In genomic region chr1:97672849-97673248, GRCm38 (mm10) we compare ENCODE assay signal across 17 mouse cellular contexts. TPM values are rescaled to one million over a fixed set of nuclear protein-coding genes. Genes with fewer than 3 reads are reported as not detected.
A peak's percentile ranks its signal among the peaks of the same experiment; 100 is the strongest.
DNase-seq lines count a peak whose midpoint lies in the region; ATAC-seq lines count a peak whose summit lies in the region.
"Had no signal": no experiment of that assay in that cellular context is flagged by ENCODE, and none has a peak within 500 bp of the region (broad histone marks: within the 10 kb centered on the region; RNA-seq: fewer than 3 reads in every experiment).

No protein-coding gene starts in this region.

- H3K4me1 ChIP-seq in kidney, embryonic 14.5 days (ENCODE audit: control insufficient read depth, insufficient read depth, low read length), result no peaks in the 10 kb centered on the region
- H3K4me1 ChIP-seq: embryonic facial prominence, embryonic 13.5 days; limb, embryonic 12.5 days; neural tube, embryonic 15.5 days had no signal

- no peak overlapping the region for H3K4me2 ChIP-seq in kidney, embryonic 14.5 days (replicated peaks; ENCODE audit: low read depth, low read length)
- H3K4me2 ChIP-seq: embryonic facial prominence, embryonic 13.5 days; limb, embryonic 12.5 days; neural tube, embryonic 15.5 days had no signal

- WGBS in kidney, embryonic 14.5 days, result 55% methylated on average over 2 of the region's 2 CpGs

- peak; percentile 93 for DNase-seq in heart, adult 11 months
- DNase-seq in heart, postnatal 36 days, result no peak
- DNase-seq in thymus, postnatal 14 days, result peak; percentile 15
- DNase-seq in thymus, postnatal 10 days (ENCODE audit: low spot score in 2 of 2), result no peak
- DNase-seq in lung, postnatal 36 days, result peak; percentile 46
- no peak for DNase-seq in adrenal gland, adult 8-10 months
- DNase-seq in spleen, postnatal 10 days (ENCODE audit: low spot score in 2 of 2), result no peak
- DNase-seq: cerebellum, adult 11-12 months; gastrocnemius, postnatal 10 days; heart, postnatal 10 days; retina, postnatal 1 day; spleen, adult 18-20 months had no signal

- intact Hi-C loops in heart, postnatal 36 days (cut with DNase I), result no loop called here

- H3K4me3 ChIP-seq in kidney, embryonic 14.5 days (ENCODE audit: low read length), result no peak overlapping the region
- H3K4me3 ChIP-seq: embryonic facial prominence, embryonic 13.5 days; layer of hippocampus, adult 2 months; limb, embryonic 12.5 days; neural tube, embryonic 15.5 days had no signal

- H3K27me3 ChIP-seq in kidney, embryonic 14.5 days (ENCODE audit: control insufficient read depth, insufficient read depth, low read length), result no peaks in the 10 kb centered on the region
- H3K27me3 ChIP-seq: embryonic facial prominence, embryonic 13.5 days; limb, embryonic 12.5 days; neural tube, embryonic 15.5 days had no signal

- H3K9ac ChIP-seq in kidney, embryonic 14.5 days (ENCODE audit: low read depth, low read length), result no peak overlapping the region
- H3K9ac ChIP-seq: embryonic facial prominence, embryonic 13.5 days; limb, embryonic 12.5 days; neural tube, embryonic 15.5 days had no signal

- H3K36me3 ChIP-seq in kidney, embryonic 14.5 days (ENCODE audit: control insufficient read depth, insufficient read depth, low read length), result no peaks in the 10 kb centered on the region
- H3K36me3 ChIP-seq: embryonic facial prominence, embryonic 13.5 days; limb, embryonic 12.5 days; neural tube, embryonic 15.5 days had no signal

- H3K27ac ChIP-seq in kidney, embryonic 14.5 days (ENCODE audit: low read depth, low read length), result no peak overlapping the region
- H3K27ac ChIP-seq: embryonic facial prominence, embryonic 13.5 days; layer of hippocampus, adult 2 months; limb, embryonic 12.5 days; neural tube, embryonic 15.5 days had no signal

- H3K9me3 ChIP-seq in kidney, embryonic 14.5 days (ENCODE audit: control insufficient read depth, low read length), result no peaks in the 10 kb centered on the region
- H3K9me3 ChIP-seq: embryonic facial prominence, embryonic 13.5 days; limb, embryonic 12.5 days; neural tube, embryonic 15.5 days had no signal

- no peak for ATAC-seq in kidney, embryonic 14.5 days (ENCODE audit: low FRiP score, low TSS enrichment)

RNA-seq across cellular contexts. Expression of gene D1Ertd622e, which starts 11.0 kb away (rescaled TPM):
- total RNA-seq in heart, postnatal 36 days (2021), result 1 to 10 TPM; 4.6 to 5.1 TPM
- 15.4 and 22.5 TPM in 2 replicates for polyA plus RNA-seq in kidney, embryonic 14.5 days (2014; fragmentation: Nextera tagmentation; extraction: Ambion mirVana)
- 10 to 100 TPM; 13.6 to 18.6 (median 15.3) TPM for total RNA-seq in adrenal gland, adult 8-10 months (2022)

Comparison
In these comparisons a context has a peak if more than half of its experiments do, and no peak if none do; other contexts are left out.
1. DNase-seq: peak in heart, adult 11 months (single experiment), thymus, postnatal 14 days (single experiment) and lung, postnatal 36 days (single experiment); none in heart, postnatal 36 days (0 of 2), thymus, postnatal 10 days (0 of 2), adrenal gland, adult 8-10 months (single experiment) and spleen, postnatal 10 days (0 of 2).